Mouse (Mus musculus) adrenal gland, adult 18-20 months (tissue): ENCODE results near the gene Fnbp1l. TPM values are rescaled to one million over a fixed set of nuclear protein-coding genes. Genes with fewer than 3 reads are reported as not detected.

Experiments
- DNase-seq, 2 experiments: peaks; one replicate each; pipeline ENCODE4 v3.0.0; 2021 to 2022; ENCODE audit warnings: low spot score in 2 of 2
- total RNA-seq, 2 experiments: library from RNA; stranded (reverse); gene quantifications; 1 replicate in 1 of 2; 2 replicates in 1 of 2; pipeline ENCODE4 v1.2.3; 2021

Fnbp1l gene
- total RNA-seq, 2 experiments from 2014 or later, result 16.5 to 16.8 TPM

DNA sequence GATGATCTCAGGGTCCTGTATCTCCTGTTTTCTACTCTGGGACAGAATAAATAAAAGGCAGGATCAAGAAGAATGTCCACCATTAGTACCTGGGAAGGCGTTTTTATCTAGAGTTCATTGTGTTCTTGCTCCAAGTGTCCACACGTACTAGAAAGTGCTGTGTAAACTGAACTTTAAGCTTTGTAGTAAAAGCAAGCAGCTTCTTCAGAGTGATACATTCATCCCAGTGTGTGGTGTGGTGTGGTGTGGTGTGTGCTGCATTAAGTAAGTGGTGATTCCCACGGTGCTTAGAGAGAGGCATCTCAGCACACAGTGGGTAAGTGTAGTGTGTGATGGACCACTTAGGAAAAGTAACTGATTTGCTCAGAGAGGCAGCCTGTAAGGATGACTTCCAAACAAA is 91.0 kb downstream of the Fnbp1l start:
- DNase-seq, result no peak

DNA sequence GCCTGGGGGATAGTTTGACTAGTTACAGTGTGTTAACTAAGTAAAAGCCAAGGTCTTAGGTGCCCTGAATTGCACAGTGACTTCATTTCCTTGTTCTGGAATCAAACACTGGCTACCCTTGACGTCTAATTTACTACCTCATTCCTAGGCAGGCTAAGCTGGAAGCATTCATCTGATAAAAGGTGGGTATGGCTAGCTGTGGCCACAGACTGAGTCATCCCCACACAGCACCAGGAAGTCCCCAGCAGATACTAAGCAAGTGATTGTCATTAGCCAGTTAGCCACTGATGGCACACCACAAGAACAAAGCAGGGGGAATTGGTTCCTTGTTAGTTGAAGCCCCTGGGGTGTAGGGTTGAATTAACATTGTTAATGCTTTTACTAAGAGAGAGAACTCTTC is 98.2 kb downstream of the Fnbp1l start:
- DNase-seq, result no peak

DNA sequence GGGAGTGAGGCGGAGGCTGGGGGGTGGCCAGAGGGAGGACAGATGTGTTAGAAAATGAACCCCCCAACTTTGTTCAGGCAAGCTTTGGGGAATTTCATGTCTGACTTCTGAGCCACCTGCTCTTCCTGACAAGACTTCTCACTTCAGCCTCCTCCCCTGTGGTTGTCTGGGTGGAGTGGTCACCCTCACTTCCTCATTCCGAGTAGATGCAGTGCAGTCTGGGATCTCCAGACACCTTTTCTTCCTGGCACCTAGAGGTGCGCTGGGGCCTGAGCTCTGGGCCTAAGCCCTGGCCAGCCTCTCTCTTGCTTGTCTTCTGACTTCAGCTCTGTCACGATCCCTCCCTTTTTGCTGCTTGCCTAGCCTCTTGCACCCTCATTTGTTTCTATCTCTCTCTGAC is 98.6 kb downstream of the Fnbp1l start:
- no peak for DNase-seq

GRCm38 (mm10) chr3:122520365-122520764 is 99.2 kb downstream of the Fnbp1l start:
- no peak for DNase-seq

DNA sequence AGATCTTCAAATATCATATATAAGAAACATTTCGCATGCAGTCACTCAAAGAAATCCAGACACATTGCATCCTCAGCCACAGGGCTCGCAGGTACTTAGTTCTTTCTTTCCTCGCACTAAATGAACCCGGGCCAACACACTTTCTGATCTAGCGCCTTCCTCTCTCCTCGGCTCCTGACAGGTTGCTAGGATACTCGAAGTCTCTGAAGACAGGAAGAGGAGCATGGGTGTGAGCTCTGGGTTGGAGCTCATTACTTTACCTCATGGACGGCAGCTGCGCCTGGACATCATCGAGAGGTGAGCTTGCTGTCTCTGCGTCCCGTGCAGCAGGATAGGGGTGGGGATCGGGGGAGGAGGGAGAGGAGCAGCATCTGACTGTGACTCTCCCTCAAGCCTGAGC is 100.4 kb downstream of the Fnbp1l start:
- DNase-seq, result no peak

DNA sequence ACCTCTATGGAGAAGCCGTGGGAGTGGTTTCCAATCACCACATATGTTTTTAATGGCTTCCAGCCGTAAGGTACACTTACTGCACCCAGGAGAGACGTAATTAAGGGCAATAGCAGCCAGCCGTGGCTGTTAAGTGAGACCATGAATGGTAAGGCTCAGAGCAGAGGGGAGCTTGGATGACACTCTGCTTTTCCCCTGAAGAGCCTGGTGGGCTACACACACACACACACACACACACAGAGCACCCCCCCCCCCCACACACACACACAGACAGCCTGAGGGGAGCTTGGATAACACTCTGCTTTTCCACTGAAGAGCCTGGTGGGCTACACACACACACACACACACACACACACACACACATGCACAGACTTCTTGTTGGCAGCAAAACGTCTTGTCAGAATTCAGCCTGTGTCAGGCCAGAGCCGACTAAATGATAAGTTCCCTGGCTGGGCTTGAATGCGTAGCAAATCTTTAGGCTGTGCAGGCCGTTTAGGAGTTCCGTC is 101.2 kb downstream of the Fnbp1l start:
- DNase-seq, result no peak

DNA sequence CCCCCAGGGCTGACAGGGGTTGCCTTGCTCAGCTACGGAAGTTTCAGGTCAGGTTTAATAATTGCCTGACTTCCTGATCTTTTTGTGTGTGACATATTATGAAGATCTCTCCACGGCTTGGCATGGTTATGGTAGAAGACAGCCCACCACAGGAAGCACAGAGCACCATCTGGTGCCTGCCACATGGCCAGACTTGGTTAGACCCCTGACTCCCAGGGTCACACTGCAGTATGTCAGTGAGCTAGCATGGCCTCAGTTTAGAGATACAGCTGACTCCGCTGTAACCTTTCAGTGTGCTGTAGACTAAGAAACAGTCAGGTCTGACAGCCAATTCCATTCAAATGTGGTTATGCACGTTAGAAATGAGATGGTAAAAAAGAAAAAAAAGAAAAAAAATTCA is 101.8 kb downstream of the Fnbp1l start:
- no peak for DNase-seq

GRCm38 (mm10) chr3:122516327-122516695 is 103.2 kb downstream of the Fnbp1l start:
- no peak for DNase-seq

GRCm38 (mm10) chr3:122515568-122516326 is 103.8 kb downstream of the Fnbp1l start:
- DNase-seq, result no peak

DNA sequence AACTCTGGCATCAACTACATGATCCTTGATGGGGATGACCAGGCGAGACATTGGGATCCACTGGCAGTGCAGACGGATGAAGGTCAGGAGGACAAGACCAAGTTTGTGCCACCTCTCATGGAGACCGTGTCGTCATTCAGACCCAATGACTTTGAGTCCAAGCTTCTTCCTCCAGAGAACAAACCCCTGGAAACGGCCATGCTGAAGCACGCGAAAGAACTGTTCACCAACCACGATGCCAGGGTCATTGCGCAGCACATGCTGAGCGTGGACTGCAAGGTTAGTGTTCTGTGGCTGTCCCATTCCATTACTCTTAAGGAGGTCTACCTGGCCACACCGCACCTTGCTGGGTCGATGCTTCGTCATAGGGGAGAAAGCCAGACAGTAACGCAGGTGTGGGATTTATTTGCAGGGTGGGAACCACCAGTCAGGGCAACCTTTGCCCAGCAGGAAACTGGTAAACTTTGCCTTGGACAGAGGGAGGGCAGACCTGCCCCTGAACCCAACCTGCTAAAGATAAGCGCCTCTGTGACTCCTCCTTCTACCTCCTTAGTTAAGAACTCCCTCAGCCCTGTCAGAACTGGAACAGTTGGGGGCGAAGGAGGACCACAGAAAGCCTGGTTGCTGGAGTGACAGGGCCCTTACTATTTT is 106.7 kb downstream of the Fnbp1l start:
- DNase-seq, result no peak

GRCm38 (mm10) chr3:122511721-122512619 is 107.5 kb downstream of the Fnbp1l start:
- no peak for DNase-seq

- DNase-seq, result no peak
Observed at GRCm38 (mm10) chr3:122510932-122511331, 108.6 kb downstream of the Fnbp1l start.

GRCm38 (mm10) chr3:122510240-122510750 is 109.2 kb downstream of the Fnbp1l start:
- no peak for DNase-seq

DNA sequence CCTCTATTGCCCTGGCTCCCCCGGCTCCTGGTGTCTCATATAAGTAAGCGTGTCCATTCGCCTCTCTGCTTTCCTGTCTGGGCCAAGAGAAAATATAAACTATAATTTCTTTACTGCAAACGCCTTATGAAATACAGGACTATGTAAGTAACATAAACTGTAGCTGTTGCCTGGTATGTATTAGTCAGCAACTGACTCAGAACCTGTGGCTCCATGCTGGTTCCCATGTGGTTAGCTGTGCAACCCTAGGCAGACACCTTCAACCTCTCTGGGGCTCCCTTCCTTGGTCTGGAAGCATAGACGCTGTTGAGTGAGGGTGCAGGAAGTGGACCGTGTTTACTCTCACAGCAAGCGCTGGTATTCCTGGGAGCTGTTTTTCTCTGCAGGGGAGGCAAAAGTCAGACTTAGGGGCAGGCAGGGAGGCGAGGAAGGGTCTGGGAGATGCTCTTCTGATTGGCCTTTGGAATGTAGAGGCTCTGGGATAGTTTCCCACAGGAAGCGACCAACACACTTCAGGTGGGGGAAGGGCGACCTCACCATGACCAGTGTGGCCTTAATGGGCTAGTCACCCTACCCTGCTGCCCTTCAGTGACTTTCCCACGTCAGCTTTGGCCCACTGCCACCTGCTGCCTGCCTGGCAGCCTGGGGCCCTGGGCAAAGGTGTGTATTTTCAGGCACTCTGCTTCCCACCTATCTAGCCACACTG is 109.8 kb downstream of the Fnbp1l start:
- peak; percentile 65 to 80 for DNase-seq

- peak; percentile 55 to 66 for DNase-seq
Observed at GRCm38 (mm10) chr3:122509084-122509483, 110.4 kb downstream of the Fnbp1l start.

- no peak for DNase-seq
Observed at GRCm38 (mm10) chr3:122507826-122508225, 111.7 kb downstream of the Fnbp1l start.

GRCm38 (mm10) chr3:122506343-122506916 is 113.1 kb downstream of the Fnbp1l start:
- no peak for DNase-seq

- no peak for DNase-seq
Observed at GRCm38 (mm10) chr3:122500929-122501328, 118.6 kb downstream of the Fnbp1l start.

DNA sequence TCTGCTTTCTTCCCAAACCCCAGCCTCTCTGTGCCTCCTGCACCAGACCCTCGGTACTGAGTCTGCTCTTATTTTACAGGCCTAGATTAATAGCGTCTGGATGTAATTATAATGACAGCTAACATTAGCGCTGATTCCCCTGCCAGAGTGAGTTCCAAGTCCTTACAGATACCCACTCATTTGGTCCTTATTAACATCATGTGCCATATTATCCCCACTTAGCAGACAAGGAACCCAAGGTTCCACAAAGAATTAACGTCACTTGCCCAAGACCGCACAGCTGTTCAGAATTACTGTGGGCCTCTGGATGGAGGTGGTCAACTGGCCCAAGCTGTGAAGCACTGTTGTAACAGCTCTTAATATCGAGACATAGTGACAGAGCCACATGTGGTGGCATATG is 119.9 kb downstream of the Fnbp1l start:
- no peak for DNase-seq

DNA sequence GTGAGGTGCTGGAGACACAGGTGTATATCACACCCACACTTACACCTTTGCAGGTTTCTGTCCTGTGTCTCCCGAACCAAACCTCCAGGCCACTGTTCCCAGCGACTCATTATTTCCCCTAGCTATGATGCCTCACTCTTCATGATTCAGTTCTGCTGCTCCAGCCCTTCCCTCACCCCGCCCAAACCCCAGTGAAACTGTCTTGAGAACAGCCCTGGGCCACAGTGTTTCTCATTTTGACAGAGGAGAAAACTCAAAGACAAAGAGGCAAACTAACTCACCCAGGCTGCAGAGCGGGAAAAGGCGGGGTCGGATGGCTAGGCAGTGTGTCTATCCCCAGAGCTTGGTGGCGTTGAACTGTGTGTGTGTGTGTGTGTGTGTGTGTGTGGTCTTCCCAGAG is 121.0 kb downstream of the Fnbp1l start:
- DNase-seq, result no peak
